Mouse (Mus musculus): Measurements from ENCODE around the gene Abhd16a. TPM values are rescaled to one million over a fixed set of nuclear protein-coding genes. Genes with fewer than 3 reads are reported as not detected.

The Abhd16a gene
- 78.6 and 81.1 TPM in 2 replicates for polyA plus RNA-seq (2016; fragmentation: Nextera tagmentation; extraction: Ambion mirVana)

- ATAC-seq (ENCODE audit: low FRiP score): peak; percentile 98
- 0 out of 2 replicates have a peak, but pooled peaks cover 6% of the 10 kb centered on the region for H3K27me3 ChIP-seq
- peaks cover 28% of the 10 kb centered on the region for H3K36me3 ChIP-seq
- H3K9ac ChIP-seq: peak within 1 kb of the TSS; percentile 82
- WGBS: 2% methylated on average over 67 of the region's 67 CpGs
- H3K27ac ChIP-seq: peak within 1 kb of the TSS; percentile 97
- peaks cover 12% of the 10 kb centered on the region for H3K4me1 ChIP-seq
- H3K9me3 ChIP-seq (replicated peaks): no peaks in the 10 kb centered on the region
- peak within 1 kb of the TSS; percentile 67 for H3K4me3 ChIP-seq
- H3K4me2 ChIP-seq (replicated peaks): peak within 1 kb of the TSS; percentile 67
Observed at GRCm38 (mm10) chr17:35088825-35089644, at the start of gene Abhd16a. Abhd16a (plus strand) TSS chr17:35089263.

- H3K27ac ChIP-seq: no peak overlapping the region
- no peak overlapping the region for H3K9ac ChIP-seq
- H3K4me2 ChIP-seq (replicated peaks): no peak overlapping the region
- H3K36me3 ChIP-seq: no peaks in the 10 kb centered on the region
- no peaks in the 10 kb centered on the region for H3K9me3 ChIP-seq (replicated peaks)
- no peaks in the 10 kb centered on the region for H3K27me3 ChIP-seq
- 94% methylated on average over 4 of the region's 4 CpGs for WGBS
- H3K4me1 ChIP-seq: peaks cover 26% of the 10 kb centered on the region
- ATAC-seq (ENCODE audit: low FRiP score): no peak
- H3K4me3 ChIP-seq: no peak overlapping the region
Observed at GRCm38 (mm10) chr17:35043794-35044193, 45.3 kb upstream of the Abhd16a start.

- WGBS: 84% methylated on average over 7 of the region's 7 CpGs
- ATAC-seq (ENCODE audit: low FRiP score): no peak
- Histone ChIP-seq H3K4me3 (peak overlapping the region; percentile 53), H3K36me3 (no peaks in the 10 kb centered on the region), H3K27ac (no peak overlapping the region), H3K9me3 (replicated peaks) (no peaks in the 10 kb centered on the region), H3K27me3 (no peaks in the 10 kb centered on the region), H3K4me1 (peaks cover 38% of the 10 kb centered on the region), H3K9ac (peak overlapping the region; percentile 81), H3K4me2 (replicated peaks) (peak overlapping the region; percentile 97)
Observed at GRCm38 (mm10) chr17:35044904-35045806, 43.9 kb upstream of the Abhd16a start.

- ATAC-seq (ENCODE audit: low FRiP score): peak; percentile 68
- H3K4me1 ChIP-seq: peaks cover 42% of the 10 kb centered on the region
- WGBS: 7% methylated on average over 43 of the region's 48 CpGs
Observed at GRCm38 (mm10) chr17:35045807-35046680, 43.0 kb upstream of the Abhd16a start.

GRCm38 (mm10) chr17:35046681-35047455 is 42.2 kb upstream of the Abhd16a start, which contains the start of gene Msh5:
Msh5 (minus strand) TSS chr17:35046745.
- Histone ChIP-seq H3K27me3 (no peaks in the 10 kb centered on the region), H3K36me3 (no peaks in the 10 kb centered on the region), H3K4me3 (peak within 1 kb of the TSS; percentile 53), H3K9ac (peak within 1 kb of the TSS; percentile 81), H3K4me1 (peaks cover 48% of the 10 kb centered on the region), H3K4me2 (replicated peaks) (peak within 1 kb of the TSS; percentile 97), H3K9me3 (replicated peaks) (no peaks in the 10 kb centered on the region), H3K27ac (peak within 1 kb of the TSS; percentile 62)
- peak; percentile 98 for ATAC-seq (ENCODE audit: low FRiP score)
- WGBS: 3% methylated on average over 33 of the region's 33 CpGs

More at GRCm38 (mm10) chr17:35045807-35046680, 43.0 kb upstream of the Abhd16a start:
- Histone ChIP-seq H3K4me3 (peak overlapping the region; percentile 53), H3K27ac (peak overlapping the region; percentile 62), H3K27me3 (no peaks in the 10 kb centered on the region), H3K9me3 (replicated peaks) (no peaks in the 10 kb centered on the region), H3K9ac (peak overlapping the region; percentile 81), H3K4me2 (replicated peaks) (peak overlapping the region; percentile 97), H3K36me3 (no peaks in the 10 kb centered on the region)

- H3K4me2 ChIP-seq (replicated peaks): no peak overlapping the region
- H3K4me1 ChIP-seq: peaks cover 54% of the 10 kb centered on the region
- no peaks in the 10 kb centered on the region for H3K36me3 ChIP-seq
- H3K4me3 ChIP-seq: no peak overlapping the region
- WGBS: 41% methylated on average over 1 of the region's 1 CpGs
- no peak for ATAC-seq (ENCODE audit: low FRiP score)
- no peaks in the 10 kb centered on the region for H3K9me3 ChIP-seq (replicated peaks)
- H3K27me3 ChIP-seq: no peaks in the 10 kb centered on the region
- 0 out of 2 replicates have a peak overlapping the region, but pooled peaks have one; percentile 62 for H3K27ac ChIP-seq
- no peak overlapping the region for H3K9ac ChIP-seq
Observed at GRCm38 (mm10) chr17:35047688-35048087, 41.4 kb upstream of the Abhd16a start.

- H3K9ac ChIP-seq: no peak overlapping the region
- peaks cover 56% of the 10 kb centered on the region for H3K4me1 ChIP-seq
- no peak overlapping the region for H3K4me3 ChIP-seq
Observed at GRCm38 (mm10) chr17:35048149-35048931, 40.7 kb upstream of the Abhd16a start.

GRCm38 (mm10) chr17:35048932-35049440 is 40.1 kb upstream of the Abhd16a start:
- Histone ChIP-seq H3K36me3 (peaks cover 4% of the 10 kb centered on the region), H3K4me2 (replicated peaks) (peak overlapping the region; percentile 79), H3K4me3 (no peak overlapping the region), H3K9ac (no peak overlapping the region), H3K4me1 (peaks cover 56% of the 10 kb centered on the region), H3K27me3 (no peaks in the 10 kb centered on the region), H3K9me3 (replicated peaks) (no peaks in the 10 kb centered on the region), H3K27ac (peak overlapping the region; percentile 93; the same call in 1 of the 2 replicates)
- ATAC-seq (ENCODE audit: low FRiP score): no peak
- WGBS: 79% methylated on average over 5 of the region's 5 CpGs

More at GRCm38 (mm10) chr17:35048149-35048931, 40.7 kb upstream of the Abhd16a start:
- WGBS: 37% methylated on average over 11 of the region's 11 CpGs
- Histone ChIP-seq H3K4me2 (replicated peaks) (0 out of 2 replicates have a peak overlapping the region, but pooled peaks have one; percentile 11), H3K36me3 (no peaks in the 10 kb centered on the region), H3K9me3 (replicated peaks) (no peaks in the 10 kb centered on the region), H3K27me3 (no peaks in the 10 kb centered on the region), H3K27ac (peak overlapping the region; percentile 62)
- ATAC-seq (ENCODE audit: low FRiP score): no peak

GRCm38 (mm10) chr17:35049561-35050016 is 39.5 kb upstream of the Abhd16a start, which contains the start of gene Clic1:
Clic1 (plus strand) TSS chr17:35049966.
- 2% methylated on average over 11 of the region's 11 CpGs for WGBS
- H3K36me3 ChIP-seq: peaks cover 9% of the 10 kb centered on the region
- ATAC-seq (ENCODE audit: low FRiP score): 0 out of 2 replicates have a peak, but pooled peaks have one; percentile 20
- peak within 1 kb of the TSS; percentile 79 for H3K9ac ChIP-seq
- H3K27me3 ChIP-seq: no peaks in the 10 kb centered on the region
- no peaks in the 10 kb centered on the region for H3K9me3 ChIP-seq (replicated peaks)
- H3K27ac ChIP-seq: peak within 1 kb of the TSS; percentile 93
- H3K4me2 ChIP-seq (replicated peaks): peak within 1 kb of the TSS; percentile 79
- peak within 1 kb of the TSS; percentile 55 for H3K4me3 ChIP-seq
- peaks cover 56% of the 10 kb centered on the region for H3K4me1 ChIP-seq

Data from hindbrain, embryonic 12.5 days (tissue).